Mouse (Mus musculus) liver, embryonic 15.5 days (tissue): ENCODE results near the gene Wdfy3. TPM values are rescaled to one million over a fixed set of nuclear protein-coding genes. Genes with fewer than 3 reads are reported as not detected.

ENCODE experiments used
- ATAC-seq: fragments of 200-750 bp; cut with Nextera tagmentation; 2 replicates; pipeline ENCODE4 v1.8.0; 2017; ENCODE audit warnings: moderate number of reproducible peaks, mild to moderate bottlenecking, moderate library complexity; ENCODE audit not compliant: insufficient read depth
- H3K27ac ChIP-seq: fragments of 300-500 bp; sonication (generic); replicated peaks from 2 replicates; pipeline ENCODE4 v1.5.1; 2015; ENCODE audit warnings: mild to moderate bottlenecking, inconsistent platforms
- H3K27me3 ChIP-seq: fragments of 300-500 bp; sonication (generic); 2 replicates; pipeline ENCODE4 v1.6.1; 2015; ENCODE audit warnings: mild to moderate bottlenecking, inconsistent platforms
- H3K36me3 ChIP-seq: fragments of 300-500 bp; sonication (generic); replicated peaks from 2 replicates; pipeline ENCODE4 v1.6.1; 2015; ENCODE audit warnings: moderate library complexity, mild to moderate bottlenecking, inconsistent platforms
- H3K4me1 ChIP-seq: fragments of 300-500 bp; sonication (generic); replicated peaks from 2 replicates; pipeline ENCODE4 v1.6.1; 2015; ENCODE audit warnings: inconsistent platforms
- H3K4me2 ChIP-seq: fragments of 300-500 bp; sonication (generic); 2 replicates; pipeline ENCODE4 v1.6.1; 2015; ENCODE audit warnings: moderate library complexity, mild to moderate bottlenecking, inconsistent platforms
- H3K4me3 ChIP-seq: fragments of 300-500 bp; sonication (generic); replicated peaks from 2 replicates; pipeline ENCODE4 v1.5.1; 2015; ENCODE audit warnings: mild to moderate bottlenecking, inconsistent platforms
- H3K9ac ChIP-seq: fragments of 300-500 bp; sonication (generic); 2 replicates; pipeline ENCODE4 v1.6.1; 2015; ENCODE audit warnings: moderate library complexity, mild to moderate bottlenecking, inconsistent platforms
- H3K9me3 ChIP-seq: fragments of 300-500 bp; sonication (generic); replicated peaks from 2 replicates; pipeline ENCODE4 v1.6.1; 2016; ENCODE audit warnings: inconsistent platforms
- WGBS: fragments of 180-500 bp; shearing (Covaris S2); methylation state at CpG from one replicate; pipeline ENCODE4 v1.1.7; 2015; ENCODE audit warnings: mixed read lengths; ENCODE audit not compliant: insufficient replicate concordance; 5-methylcytosine and 5-hydroxymethylcytosine counted together
- polyA plus RNA-seq: library from polyadenylated mRNA; unstranded; fragments of >200 nt; fragmentation: Nextera tagmentation; extraction: Ambion mirVana; gene quantifications from 2 replicates; pipeline ENCODE4 v1.2.1, GENCODE M21; 2015

Gene Wdfy3
- polyA plus RNA-seq, 1 experiment from 2014 or later = 3.4 TPM

DNA sequence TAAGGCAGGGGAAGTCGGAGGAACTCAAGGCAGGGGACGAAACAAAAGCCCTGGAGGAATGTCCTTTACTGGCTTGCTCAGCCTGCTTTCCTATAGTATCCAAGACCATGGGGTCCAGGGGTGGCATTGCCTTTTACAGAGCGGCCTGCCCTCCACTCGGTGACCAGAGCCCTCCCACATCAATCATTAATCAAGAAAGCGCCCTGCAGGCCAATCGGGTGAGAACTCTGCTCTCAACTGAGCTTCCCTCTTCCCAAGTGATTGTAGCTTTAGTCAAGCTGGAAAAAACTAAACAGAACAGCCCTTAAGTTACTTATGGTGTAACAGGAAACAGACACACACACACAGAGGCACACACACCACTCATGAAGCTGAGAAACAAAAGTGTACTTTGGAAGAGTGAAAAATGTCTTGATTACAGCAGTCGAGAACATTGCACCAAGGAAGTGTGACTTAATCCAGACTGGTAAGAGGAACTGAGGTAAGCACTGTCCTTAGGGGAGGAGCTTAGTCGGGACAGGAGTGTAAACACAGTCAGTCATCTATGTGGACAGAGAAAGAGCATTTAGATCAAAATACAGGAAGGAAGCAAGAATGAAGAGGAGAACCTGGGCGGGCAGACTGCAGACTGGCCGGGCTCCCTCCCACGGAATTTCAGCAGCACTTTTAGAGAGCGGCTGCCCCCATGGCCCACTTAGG is 101.4 kb downstream of the Wdfy3 start:
- H3K27me3 ChIP-seq = no peaks in the 10 kb centered on the region
- WGBS = 24% methylated on average over 12 of the region's 12 CpGs
- peak overlapping the region; percentile 21 for H3K4me2 ChIP-seq
- no peaks in the 10 kb centered on the region for H3K9me3 ChIP-seq
- peak; percentile 68 for ATAC-seq
- no peak overlapping the region for H3K9ac ChIP-seq
- 0 out of 2 replicates have a peak, but pooled peaks cover 1% of the 10 kb centered on the region for H3K36me3 ChIP-seq
- no peak overlapping the region for H3K4me3 ChIP-seq
- peak overlapping the region; percentile 78 for H3K27ac ChIP-seq
- peaks cover 17% of the 10 kb centered on the region for H3K4me1 ChIP-seq

DNA sequence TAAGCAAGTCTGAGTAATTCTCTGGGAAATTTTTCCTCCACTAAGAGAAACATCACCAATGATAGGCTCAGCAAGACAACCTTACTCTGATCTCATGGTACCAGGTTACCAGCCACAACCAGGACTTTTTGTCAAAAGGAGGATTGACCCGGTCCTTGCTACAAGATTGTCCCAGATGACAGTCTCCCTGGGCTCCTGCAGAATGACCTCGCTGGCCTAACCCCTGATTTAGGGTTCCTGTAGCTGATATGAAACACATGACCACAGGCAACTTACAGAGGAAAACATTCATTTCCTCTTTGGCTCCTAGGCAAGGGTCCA is 101.9 kb downstream of the Wdfy3 start:
- ATAC-seq = no peak
- peak overlapping the region; percentile 78 for H3K27ac ChIP-seq
- H3K4me2 ChIP-seq = 0 out of 2 replicates have a peak overlapping the region, but pooled peaks have one; percentile 21
- 39% methylated on average over 2 of the region's 2 CpGs for WGBS
- H3K36me3 ChIP-seq = 0 out of 2 replicates have a peak, but pooled peaks cover 3% of the 10 kb centered on the region
- no peak overlapping the region for H3K4me3 ChIP-seq
- no peaks in the 10 kb centered on the region for H3K27me3 ChIP-seq
- no peak overlapping the region for H3K9ac ChIP-seq
- peaks cover 17% of the 10 kb centered on the region for H3K4me1 ChIP-seq
- no peaks in the 10 kb centered on the region for H3K9me3 ChIP-seq

DNA sequence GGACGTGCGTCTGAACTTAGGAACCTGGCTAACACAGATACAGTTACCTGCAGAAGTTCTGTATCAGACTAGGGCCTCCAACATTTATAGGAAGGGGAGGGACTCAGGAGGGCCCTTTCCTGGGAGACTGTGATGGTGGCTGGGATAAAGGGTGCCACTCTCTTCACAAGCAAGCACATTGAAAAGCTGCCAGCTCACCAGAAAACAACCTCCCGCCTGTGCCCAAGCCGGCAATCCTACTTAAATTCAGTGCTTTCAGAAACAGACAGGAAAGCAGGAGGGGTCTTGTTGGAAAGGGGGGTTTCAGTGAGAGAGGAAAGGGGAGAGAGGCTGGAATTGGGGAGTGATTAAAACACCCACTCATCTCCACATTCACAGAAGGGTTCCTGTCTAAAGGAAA is 106.9 kb downstream of the Wdfy3 start:
- no peak for ATAC-seq
- Histone ChIP-seq H3K4me2 (no peak overlapping the region), H3K36me3 (peaks cover 21% of the 10 kb centered on the region), H3K27ac (no peak overlapping the region), H3K4me1 (peaks cover 4% of the 10 kb centered on the region; the same call in 1 of the 2 replicates), H3K9me3 (no peaks in the 10 kb centered on the region), H3K27me3 (no peaks in the 10 kb centered on the region), H3K9ac (no peak overlapping the region), H3K4me3 (no peak overlapping the region)
- 75% methylated on average over 4 of the region's 4 CpGs for WGBS

DNA sequence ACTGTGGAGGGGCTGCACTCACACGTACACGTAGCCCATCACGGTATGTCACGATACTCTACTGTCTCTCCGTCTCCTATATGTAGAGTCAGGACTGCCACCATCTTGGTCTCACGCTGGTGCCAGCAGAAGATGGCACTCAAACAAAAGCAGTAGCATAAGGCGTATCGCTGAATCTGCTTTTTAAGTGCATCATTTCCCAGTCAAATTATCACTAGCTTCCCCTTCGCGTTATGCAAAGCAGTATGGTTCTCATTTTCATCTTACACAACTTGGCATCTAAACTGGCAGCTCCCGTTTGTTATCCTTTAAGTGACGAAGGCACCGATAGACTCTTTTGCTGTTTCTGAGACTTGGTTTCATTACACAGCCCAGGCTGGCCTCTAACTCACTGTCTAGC is 110.4 kb downstream of the Wdfy3 start:
- 83% methylated on average over 13 of the region's 13 CpGs for WGBS
- Histone ChIP-seq H3K27me3 (no peaks in the 10 kb centered on the region), H3K9ac (no peak overlapping the region), H3K4me2 (no peak overlapping the region), H3K4me3 (no peak overlapping the region), H3K27ac (no peak overlapping the region), H3K9me3 (no peaks in the 10 kb centered on the region), H3K36me3 (peaks cover 26% of the 10 kb centered on the region), H3K4me1 (no peaks in the 10 kb centered on the region)
- ATAC-seq = no peak

DNA sequence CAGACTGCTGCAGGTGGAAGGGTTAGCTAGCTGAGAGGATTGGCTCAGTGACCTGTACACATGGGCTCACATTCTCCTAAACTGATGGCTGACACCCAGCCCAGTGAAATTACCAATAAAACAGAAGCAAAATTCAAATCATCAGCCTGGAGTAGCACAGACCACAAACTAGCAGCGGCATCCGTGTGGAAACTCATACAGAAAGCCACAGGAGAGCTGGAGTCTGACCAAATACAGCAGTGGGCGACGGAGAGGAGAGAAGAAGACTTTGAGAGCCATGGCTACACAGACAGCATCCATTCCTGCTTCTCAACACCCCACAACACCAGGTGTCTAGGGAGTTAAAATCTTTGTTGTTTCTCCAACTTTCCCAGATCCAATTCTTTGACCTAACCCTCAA is 110.8 kb downstream of the Wdfy3 start:
- H3K27ac ChIP-seq = no peak overlapping the region
- H3K4me2 ChIP-seq = no peak overlapping the region
- H3K36me3 ChIP-seq = peaks cover 26% of the 10 kb centered on the region
- H3K9me3 ChIP-seq = no peaks in the 10 kb centered on the region
- WGBS = 93% methylated on average over 4 of the region's 4 CpGs
- H3K4me1 ChIP-seq = no peaks in the 10 kb centered on the region
- no peaks in the 10 kb centered on the region for H3K27me3 ChIP-seq
- no peak overlapping the region for H3K9ac ChIP-seq
- ATAC-seq = no peak
- no peak overlapping the region for H3K4me3 ChIP-seq

DNA sequence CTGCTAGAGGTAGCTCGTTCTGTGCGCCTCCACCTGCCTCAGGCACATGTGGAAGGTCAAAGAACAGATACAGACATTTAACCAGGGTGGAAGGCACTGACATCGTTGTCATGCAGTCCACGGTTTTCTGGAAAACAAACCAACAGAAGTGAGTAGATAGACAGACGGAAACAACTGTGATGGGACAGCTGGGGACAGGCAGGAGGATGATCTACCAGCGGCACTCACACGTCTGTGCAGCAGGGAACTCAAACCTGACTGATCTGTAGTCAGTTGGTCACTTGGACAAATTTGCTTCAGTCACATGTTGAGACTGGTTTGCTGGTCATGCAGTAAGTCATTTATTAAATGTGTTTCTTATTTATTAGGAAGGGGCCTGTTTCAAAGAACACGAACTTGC is 112.3 kb downstream of the Wdfy3 start:
- H3K4me2 ChIP-seq = no peak overlapping the region
- 75% methylated on average over 8 of the region's 8 CpGs for WGBS
- H3K27ac ChIP-seq = no peak overlapping the region
- H3K4me1 ChIP-seq = no peaks in the 10 kb centered on the region
- no peak overlapping the region for H3K4me3 ChIP-seq
- ATAC-seq = no peak
- no peak overlapping the region for H3K9ac ChIP-seq
- no peaks in the 10 kb centered on the region for H3K27me3 ChIP-seq
- peaks cover 28% of the 10 kb centered on the region for H3K36me3 ChIP-seq
- no peaks in the 10 kb centered on the region for H3K9me3 ChIP-seq

DNA sequence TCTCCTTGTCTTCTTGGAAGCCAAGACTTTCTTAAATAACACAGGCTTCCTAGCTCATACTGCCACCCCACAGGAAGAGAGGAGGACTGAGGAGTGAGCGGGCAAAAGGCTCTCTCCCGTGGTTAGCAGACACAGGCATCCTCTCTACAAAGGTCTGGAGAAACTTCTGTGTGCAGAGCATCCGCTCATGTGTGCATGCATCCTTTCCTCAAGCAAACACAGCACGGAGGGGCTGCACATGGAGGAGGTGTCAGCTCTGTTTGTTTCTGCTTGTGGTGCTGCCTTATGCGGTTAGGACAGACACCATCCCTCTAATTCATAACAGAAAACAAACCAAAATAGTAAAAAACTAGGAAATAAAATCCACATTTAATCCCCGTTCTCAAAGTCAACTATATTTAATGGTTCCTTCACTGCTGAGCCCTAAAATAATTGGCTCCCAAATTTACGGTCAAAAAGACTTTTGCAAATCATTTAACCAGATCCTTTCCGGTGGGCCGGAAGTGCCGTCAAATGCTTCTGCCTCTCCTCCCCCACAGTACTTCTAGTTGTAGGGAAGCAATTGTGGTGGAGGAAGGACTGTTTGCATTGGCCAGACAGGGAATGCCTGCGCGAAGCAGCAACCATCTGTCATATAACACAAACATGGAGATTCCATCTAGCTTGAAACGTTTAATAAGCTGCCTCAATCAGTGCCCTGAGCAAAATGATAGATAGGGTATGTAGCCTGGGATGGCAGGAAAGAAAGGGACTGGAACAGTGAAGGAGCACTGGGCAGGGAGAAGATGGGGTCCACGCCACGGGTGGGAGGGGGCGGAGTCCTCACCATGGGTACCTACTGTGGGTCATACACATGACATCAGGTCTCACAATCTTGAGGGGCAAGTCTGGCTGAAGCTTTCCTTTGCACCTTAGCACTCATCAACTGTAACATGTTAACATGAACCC is 115.1 kb downstream of the Wdfy3 start:
- Histone ChIP-seq H3K4me2 (no peak overlapping the region), H3K9me3 (no peaks in the 10 kb centered on the region), H3K36me3 (peaks cover 18% of the 10 kb centered on the region), H3K4me1 (no peaks in the 10 kb centered on the region), H3K27ac (no peak overlapping the region), H3K27me3 (no peaks in the 10 kb centered on the region), H3K9ac (no peak overlapping the region), H3K4me3 (no peak overlapping the region)
- whole genome bisulfite sequencing = 74% methylated on average over 16 of the region's 16 CpGs
- ATAC-seq = no peak

DNA sequence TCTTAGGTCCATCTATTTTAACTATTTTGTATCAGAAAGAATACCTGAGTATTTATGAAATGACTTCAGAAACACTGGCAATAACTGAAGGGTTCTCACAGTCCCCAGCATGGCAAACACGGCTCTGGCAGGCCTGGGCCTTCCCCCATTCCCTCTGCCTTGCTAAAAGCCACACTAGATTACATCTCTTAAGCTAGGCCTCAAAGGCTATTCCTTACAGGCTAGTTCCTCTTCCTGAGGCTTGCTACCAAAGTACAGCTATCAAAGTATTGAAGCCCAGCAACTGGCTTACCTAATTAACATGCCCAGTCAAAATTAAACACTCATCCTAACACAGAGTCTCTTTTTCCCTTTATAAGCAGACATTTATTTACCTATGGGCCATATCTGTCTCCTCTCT is 117.8 kb downstream of the Wdfy3 start:
- WGBS = 36% methylated on average over 1 of the region's 1 CpGs

DNA sequence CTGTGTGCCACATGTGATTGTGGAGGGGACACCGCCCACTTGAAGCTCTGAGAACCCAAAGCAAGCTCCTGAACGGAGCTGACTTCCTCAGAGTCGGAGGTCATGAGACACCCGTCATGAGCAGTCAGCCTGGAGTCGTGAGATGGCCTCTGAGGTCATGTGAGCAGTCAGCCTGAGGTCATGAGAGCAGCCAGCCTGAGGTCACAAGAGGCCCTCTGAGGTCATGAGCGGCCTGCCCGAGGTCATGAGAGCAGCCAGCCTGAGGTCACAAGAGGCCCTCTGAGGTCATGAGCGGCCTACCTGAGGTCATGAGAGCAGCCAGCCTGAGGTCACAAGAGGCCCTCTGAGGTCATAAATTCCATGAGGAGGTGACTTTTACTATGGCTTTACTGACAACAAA is 120.4 kb downstream of the Wdfy3 start:
- H3K9ac ChIP-seq = no peak overlapping the region
- no peak overlapping the region for H3K4me2 ChIP-seq
- H3K4me3 ChIP-seq = no peak overlapping the region
- ATAC-seq = no peak
- H3K36me3 ChIP-seq = peaks cover 44% of the 10 kb centered on the region
- H3K27ac ChIP-seq = no peak overlapping the region
- H3K27me3 ChIP-seq = no peaks in the 10 kb centered on the region
- H3K9me3 ChIP-seq = no peaks in the 10 kb centered on the region
- 73% methylated on average over 8 of the region's 8 CpGs for WGBS
- H3K4me1 ChIP-seq = no peaks in the 10 kb centered on the region

More for the DNA sequence above, 117.8 kb downstream of the Wdfy3 start:
- no peak overlapping the region for H3K9ac ChIP-seq
- no peaks in the 10 kb centered on the region for H3K4me1 ChIP-seq
- no peaks in the 10 kb centered on the region for H3K9me3 ChIP-seq
- no peak overlapping the region for H3K27ac ChIP-seq
- no peaks in the 10 kb centered on the region for H3K27me3 ChIP-seq
- peaks cover 32% of the 10 kb centered on the region for H3K36me3 ChIP-seq
- H3K4me2 ChIP-seq = no peak overlapping the region
- H3K4me3 ChIP-seq = no peak overlapping the region
- no peak for ATAC-seq

DNA sequence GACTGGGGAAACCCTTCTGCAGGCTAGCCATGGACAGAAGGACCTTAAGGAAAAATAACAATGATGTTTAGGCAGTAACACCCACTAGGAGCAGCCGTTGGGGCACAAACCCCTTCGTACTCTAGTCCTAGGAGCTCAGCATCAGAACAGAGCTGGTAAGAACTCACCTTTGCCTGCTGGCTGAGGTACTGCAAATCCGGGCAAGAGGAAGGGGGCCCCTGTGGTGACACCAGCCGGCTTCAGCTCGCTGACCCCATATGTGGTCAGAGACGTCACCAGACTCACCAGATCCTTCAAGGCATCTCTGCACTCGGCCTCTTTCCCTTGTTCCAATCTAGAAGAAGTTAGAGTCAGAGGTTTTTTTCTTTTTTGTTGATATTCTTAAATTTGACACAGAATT is 121.1 kb downstream of the Wdfy3 start:
- Histone ChIP-seq H3K27ac (no peak overlapping the region), H3K4me1 (no peaks in the 10 kb centered on the region), H3K9me3 (no peaks in the 10 kb centered on the region), H3K4me3 (no peak overlapping the region), H3K9ac (no peak overlapping the region), H3K4me2 (no peak overlapping the region), H3K27me3 (no peaks in the 10 kb centered on the region), H3K36me3 (peaks cover 50% of the 10 kb centered on the region)
- 80% methylated on average over 7 of the region's 7 CpGs for WGBS
- no peak for ATAC-seq

DNA sequence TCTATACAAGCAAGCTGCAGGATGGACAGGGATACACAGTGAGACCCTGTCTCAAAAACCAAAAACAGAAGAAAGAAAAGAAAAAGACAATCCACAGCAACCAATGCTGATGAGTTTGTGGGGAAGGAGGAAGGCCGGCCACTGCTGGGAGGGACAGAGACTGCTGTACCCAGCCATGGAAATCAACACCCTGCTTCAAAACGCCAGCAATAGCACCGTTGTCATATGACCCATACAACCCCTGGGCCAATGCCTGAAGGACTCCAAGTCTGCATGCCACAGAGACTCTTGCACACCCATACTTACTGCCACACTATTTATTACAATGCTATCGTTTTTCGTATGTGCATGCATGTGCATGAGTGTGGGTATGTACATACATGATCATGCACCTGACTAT is 124.0 kb downstream of the Wdfy3 start:
- Histone ChIP-seq H3K4me1 (no peaks in the 10 kb centered on the region), H3K4me3 (no peak overlapping the region), H3K9me3 (no peaks in the 10 kb centered on the region), H3K4me2 (no peak overlapping the region), H3K27me3 (no peaks in the 10 kb centered on the region), H3K27ac (no peak overlapping the region), H3K36me3 (peaks cover 67% of the 10 kb centered on the region), H3K9ac (no peak overlapping the region)
- 79% methylated on average over 5 of the region's 5 CpGs for WGBS
- no peak for ATAC-seq
